Mouse (Mus musculus) layer of hippocampus, adult 6 months (tissue): ENCODE measurements around the gene Tsen34. TPM values are rescaled to one million over a fixed set of nuclear protein-coding genes. Genes with fewer than 3 reads are reported as not detected.
A peak's percentile ranks its signal among the peaks of the same experiment; 100 is the strongest.

Experiments
- long read RNA-seq, 2 experiments: library from polyadenylated mRNA; unstranded; transcript quantifications; one replicate each; pipeline ENCODE4 v2.0.0; 2019 to 2020
- microRNA-seq: library from miRNA; unstranded; fragments of <30 nt; microRNA quantifications from one replicate; pipeline ENCODE4 v1.2.0, GENCODE M21; 2020
- polyA plus RNA-seq: library from polyadenylated mRNA; unstranded; fragments of <200 nt; fragmentation: Nextera tagmentation; gene quantifications from 2 replicates; pipeline ENCODE4 v1.2.3, GENCODE M21; 2021

The Tsen34 gene
- 141 and 142 TPM in 2 replicates for polyA plus RNA-seq
- long read RNA-seq, experiment 1, transcript Tsen34-204 (5 exons, 1,779 nt): major isoform, 103 of 212 reads
- long read RNA-seq, experiment 1, transcript Tsen34-202 (4 exons, 1,319 nt): minor isoform, 66 of 212 reads
- long read RNA-seq, experiment 1, partial matches to known transcripts: 15 of 212 reads
- long read RNA-seq, experiment 1, other reads (novel, unspliced or antisense): 28 of 212 reads
- long read RNA-seq, experiment 2, transcript Tsen34-204 (5 exons, 1,779 nt): major isoform, 268 of 460 reads
- long read RNA-seq, experiment 2, transcript Tsen34-202 (4 exons, 1,319 nt): minor isoform, 86 of 460 reads
- long read RNA-seq, experiment 2, partial matches to known transcripts: 6 of 460 reads
- long read RNA-seq, experiment 2, other reads (novel, unspliced or antisense): 98 of 460 reads

DNA sequence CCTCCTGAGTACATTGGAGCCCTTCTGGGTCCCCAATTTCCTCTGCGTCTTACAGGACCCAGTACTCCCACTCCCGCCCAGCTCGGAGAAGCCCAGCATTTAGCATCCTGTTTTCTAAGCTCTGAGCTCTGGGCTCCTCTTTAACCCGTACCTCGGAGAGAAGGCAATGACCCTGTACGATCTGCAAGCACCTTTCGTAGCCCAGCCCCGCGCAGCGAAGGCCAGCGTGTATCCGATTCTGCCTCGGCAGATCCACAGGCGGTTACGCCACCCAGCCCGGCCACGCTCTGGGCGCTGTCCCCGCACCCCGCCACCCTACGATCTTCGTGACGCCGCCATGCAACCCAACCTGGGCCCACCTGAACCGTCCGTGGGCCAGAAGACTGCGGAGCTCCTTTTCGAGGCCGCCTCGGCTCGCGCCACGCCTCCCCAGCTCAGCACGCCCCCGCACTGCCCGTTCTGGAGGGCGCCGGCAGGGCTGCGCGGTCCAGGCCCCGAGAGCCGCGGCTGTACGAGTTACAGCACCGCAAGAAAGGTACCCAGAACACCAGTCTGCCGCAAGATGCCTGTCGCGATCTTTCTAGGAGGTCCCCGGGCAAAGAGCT is at the start of gene Tsen34:
Gene Tsen34 (plus strand): TSS at position 482 of the 605 bp plus-strand sequence.

DNA sequence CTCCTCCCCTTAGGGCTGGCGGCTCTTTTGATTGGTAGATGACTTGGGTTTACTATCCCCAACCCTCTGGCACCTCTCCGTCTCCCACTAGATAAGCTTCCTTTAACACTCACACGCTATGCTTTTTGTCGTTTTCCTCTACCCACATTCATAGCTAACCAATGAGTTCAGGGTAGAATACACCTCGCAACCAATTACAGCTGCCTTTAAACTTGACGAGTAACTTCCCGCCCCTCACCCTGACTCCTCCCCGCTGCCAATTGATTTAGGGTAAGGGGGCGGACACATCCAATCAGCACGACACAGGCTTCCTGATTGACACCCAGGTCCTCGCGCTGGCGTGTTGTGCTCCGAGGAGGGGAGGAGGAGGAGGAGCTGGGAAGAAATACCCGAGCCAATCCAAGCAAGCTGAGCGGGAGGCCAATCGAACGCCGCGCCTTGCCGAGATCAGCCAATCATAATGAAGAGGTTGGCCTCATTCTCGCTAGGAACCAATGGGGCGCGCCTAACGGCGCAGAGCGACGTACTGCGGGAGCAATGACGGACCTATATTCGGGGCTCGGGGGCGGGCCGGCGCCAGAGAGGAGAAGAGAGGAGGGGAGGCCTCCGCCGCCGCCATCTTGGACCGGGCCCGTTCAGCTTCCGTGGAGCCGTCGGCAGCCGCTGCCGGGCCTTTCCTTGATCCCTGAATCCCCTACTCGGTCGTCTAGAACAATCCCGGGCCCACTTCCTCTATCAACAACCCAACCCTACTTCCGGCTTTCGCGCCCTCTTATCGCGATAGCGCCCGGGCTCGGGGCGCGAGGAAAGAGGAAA is 47.8 kb upstream of the Tsen34 start, which contains the start of gene Cnot3:
Gene Cnot3 (plus strand): TSS at position 597 of the 816 bp plus-strand sequence.

DNA sequence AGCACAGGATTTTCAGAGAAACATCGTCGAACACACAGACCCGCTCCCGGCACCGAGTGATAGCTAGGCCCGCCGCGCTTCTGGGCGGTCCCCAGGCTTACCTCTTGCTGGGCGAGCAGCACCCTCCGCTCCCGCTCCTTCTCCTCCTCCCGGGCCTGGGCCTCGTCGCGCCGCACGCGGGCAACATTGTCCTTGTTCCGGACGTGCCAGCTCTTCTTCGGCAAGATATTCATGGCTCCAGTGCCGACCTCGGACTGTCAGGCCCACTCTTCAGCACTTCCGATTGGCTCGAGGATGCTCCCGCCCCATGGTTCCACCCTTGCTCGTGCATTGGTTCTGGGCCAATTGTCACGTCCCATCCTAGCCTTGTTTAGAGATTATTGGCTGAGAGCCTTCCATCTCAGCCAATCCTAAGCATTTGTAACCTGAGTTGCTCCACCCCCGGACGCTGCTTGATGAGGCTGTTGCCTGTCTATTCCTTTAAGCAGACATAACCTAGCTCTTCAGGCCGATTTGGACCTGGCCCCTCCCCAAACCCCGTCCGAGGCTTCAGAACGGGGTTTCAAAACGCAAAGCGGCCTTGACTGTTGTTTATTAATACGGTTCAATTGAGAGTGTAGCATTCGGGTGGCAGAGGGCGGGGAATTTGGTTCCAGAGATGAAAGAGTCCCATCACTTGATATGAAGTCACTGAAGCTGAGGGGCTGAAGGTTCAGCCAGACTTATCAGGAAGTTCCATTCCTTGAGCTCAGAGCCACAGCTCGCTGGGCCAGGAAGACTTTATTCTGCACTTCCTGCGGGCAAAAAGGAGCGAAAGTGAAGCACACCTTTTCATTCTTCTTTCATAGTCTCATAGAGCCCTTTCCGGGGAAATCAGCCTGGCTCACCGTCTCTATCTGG is 27.2 kb upstream of the Tsen34 start, which contains the start of gene Leng1:
Gene Leng1 (minus strand): TSS at position 626 of the 900 bp plus-strand sequence.

DNA sequence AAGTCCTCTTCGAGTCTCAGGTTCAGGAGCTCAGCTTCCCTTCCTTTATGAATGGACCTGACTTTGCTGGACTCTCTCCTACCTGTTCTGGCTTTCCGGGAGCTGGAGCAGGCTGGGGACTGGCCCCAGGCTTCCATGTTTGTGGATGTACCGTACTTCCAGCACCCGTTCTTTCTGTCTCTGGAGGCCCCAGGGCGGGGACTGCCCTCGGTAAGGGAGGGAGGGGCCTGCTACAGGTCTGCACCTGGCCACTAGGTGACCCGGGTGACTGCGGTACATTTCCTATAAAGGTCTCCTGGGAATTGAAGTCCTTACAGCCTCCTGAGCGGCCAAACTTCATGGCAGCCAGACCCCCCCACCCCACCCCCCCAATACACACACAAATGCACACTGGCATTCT is 15.3 kb upstream of the Tsen34 start, which contains the start of gene Tmc4:
Gene Tmc4 (minus strand): TSS at position 212 of the 400 bp plus-strand sequence.

DNA sequence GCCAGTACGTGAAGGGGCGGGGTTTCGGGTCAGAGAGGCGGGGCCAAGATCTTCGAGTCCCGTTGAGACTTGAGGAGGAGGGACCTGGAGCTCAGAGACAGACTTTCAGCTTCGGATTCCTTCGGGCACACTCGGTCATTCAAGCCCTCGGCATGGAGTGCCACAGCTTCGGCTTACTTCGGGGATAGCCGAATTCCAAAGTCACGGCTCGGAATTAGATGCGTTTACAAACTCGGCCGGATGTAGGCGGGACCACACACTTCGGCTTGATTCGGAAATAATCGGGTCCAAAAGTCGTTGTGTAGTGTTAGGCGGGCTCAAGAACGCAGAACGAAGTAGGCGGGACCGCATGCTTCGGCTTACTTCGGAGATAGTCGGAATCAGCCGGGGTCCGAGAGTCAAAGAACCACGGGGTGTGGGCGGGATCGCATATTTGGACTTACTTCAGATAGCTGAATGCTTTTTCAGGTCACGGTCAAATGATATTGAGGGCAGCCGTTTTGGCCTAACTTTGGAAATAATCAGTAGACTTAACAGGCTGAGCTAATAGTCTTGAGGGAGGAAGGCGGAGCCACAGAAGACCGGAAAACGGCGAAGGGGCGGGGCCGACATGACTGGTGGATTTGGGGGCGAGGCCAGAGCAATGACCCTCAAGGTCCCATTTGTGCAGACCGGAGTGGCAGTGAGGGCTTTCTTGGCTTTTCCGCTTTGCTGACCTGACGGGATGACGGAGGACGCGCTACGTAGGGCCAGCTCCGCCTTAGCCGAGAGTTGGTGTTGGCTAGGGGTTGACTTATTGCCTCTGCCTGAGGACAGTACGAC is 535 bp downstream of the Tsen34 start, which contains the start of gene Mboat7:
Gene Mboat7 (minus strand): TSS at position 537 of the 822 bp plus-strand sequence.

DNA sequence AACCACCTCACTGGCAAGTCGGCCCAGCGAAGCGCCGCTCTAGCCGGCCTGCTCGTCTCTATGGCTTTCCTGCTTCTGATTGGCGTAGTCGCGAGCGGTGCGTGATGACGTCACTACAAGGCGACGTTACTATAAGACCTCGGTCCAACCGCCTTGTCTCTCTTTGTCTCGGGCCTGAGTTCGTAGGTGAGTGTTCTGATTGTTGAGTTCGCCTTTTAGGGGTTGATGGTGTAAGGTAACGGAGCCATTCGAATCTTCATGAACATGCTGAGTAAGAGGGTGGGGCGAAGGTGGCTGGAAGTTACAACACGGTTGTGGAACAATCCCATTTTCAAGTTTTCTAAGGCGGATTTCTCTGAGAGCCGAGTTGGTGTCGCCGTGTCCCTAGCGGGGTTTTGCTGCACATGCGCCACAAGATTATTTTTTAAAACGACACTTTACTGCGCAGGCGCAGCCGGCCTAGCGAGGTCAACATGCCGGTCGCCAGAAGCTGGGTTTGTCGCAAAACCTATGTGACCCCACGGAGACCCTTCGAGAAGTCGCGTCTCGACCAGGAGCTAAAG is 11.3 kb downstream of the Tsen34 start, which contains the start of gene Rps9:
Gene Rps9 (plus strand): TSS at position 115 of the 563 bp plus-strand sequence.

DNA sequence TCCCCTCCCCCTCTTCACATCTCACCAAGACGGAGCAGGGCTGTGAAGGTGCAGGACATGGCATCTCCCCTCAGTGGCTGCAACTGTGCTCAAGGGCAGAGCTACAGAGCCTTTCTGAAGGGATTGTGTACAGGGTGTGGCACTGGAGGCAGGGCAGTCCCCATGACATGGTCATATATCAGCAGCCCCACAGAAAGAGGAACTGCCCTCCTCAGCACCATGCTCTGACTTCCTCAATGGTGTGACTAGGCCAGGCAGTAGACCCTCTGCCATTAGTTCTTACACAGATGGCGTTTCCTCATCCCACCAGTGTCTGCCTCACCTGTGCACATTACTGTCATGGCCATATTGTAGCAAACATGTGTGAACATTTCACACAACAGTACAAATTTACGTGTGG is 27.6 kb downstream of the Tsen34 start, which contains the start of gene Pirb:
Gene Pirb (minus strand): TSS at position 124 of the 400 bp plus-strand sequence.

Small RNA genes within 50 kb of the gene (microRNA-seq; reads per million reads assigned to microRNA genes)
- 12.2 reads per million, percentile 34 among the genes with 10 or more reads in this experiment for gene Mir3572

Other genes with a start within 250 kb of the Tsen34 start
- gene Tarm1, start 190.2 kb upstream of the Tsen34 start, polyA plus RNA-seq: 0.13 TPM in 1 of 2 replicates, not detected in the other
- gene Oscar, start 76.7 kb upstream of the Tsen34 start, polyA plus RNA-seq: 0.24 and 0.25 TPM in 2 replicates
- gene Ndufa3, start 75.5 kb upstream of the Tsen34 start, polyA plus RNA-seq: 1,754 and 1,945 TPM in 2 replicates
- 39.0 and 39.3 TPM in 2 replicates for gene Tfpt, start 62.9 kb upstream of the Tsen34 start, polyA plus RNA-seq
- 53.8 and 55.5 TPM in 2 replicates for gene Prpf31, start 62.9 kb upstream of the Tsen34 start, polyA plus RNA-seq
- 18.2 and 22.9 TPM in 2 replicates for gene Cnot3, start 47.6 kb upstream of the Tsen34 start, polyA plus RNA-seq
- 5.0 and 5.5 TPM in 2 replicates for gene Leng1, start 27.0 kb upstream of the Tsen34 start, polyA plus RNA-seq
- gene Tmc4, start 15.3 kb upstream of the Tsen34 start, polyA plus RNA-seq: 0.29 and 0.54 TPM in 2 replicates
- 82.6 and 97.6 TPM in 2 replicates for gene Mboat7, start 660 bp downstream of the Tsen34 start, polyA plus RNA-seq
- gene Rps9, start 11.1 kb downstream of the Tsen34 start, polyA plus RNA-seq: 1,376 and 1,434 TPM in 2 replicates
- 0.11 and 0.23 TPM in 2 replicates for gene Pirb, start 27.5 kb downstream of the Tsen34 start, polyA plus RNA-seq
- gene Gm15448, start 132.8 kb downstream of the Tsen34 start, polyA plus RNA-seq: not detected in 2 replicates
- not detected in 2 replicates for gene Pira2, start 152.2 kb downstream of the Tsen34 start, polyA plus RNA-seq
- gene Gm14548, start 205.3 kb downstream of the Tsen34 start, polyA plus RNA-seq: not detected in 2 replicates
- 0.08 TPM in 1 of 2 replicates, not detected in the other for gene Lilra6, start 222.6 kb downstream of the Tsen34 start, polyA plus RNA-seq